Mouse (Mus musculus) lung, postnatal 25 days (tissue): Measurements from ENCODE around the gene Ino80e.

Experiments used
- DNase-seq: peaks from one replicate; pipeline ENCODE4 v3.0.0; 2022; ENCODE audit warnings: low spot score

Gene Ino80e

GRCm38 (mm10) chr7:126815726-126816222 lies 46.4 kb downstream of the Ino80e start:
- no peak for DNase-seq

- DNase-seq, result no peak
These were observed 52.3 kb downstream of the Ino80e start for GRCm38 (mm10) chr7:126809723-126810369.

GRCm38 (mm10) chr7:126808703-126809455 lies 53.3 kb downstream of the Ino80e start:
- peak; percentile 87 for DNase-seq

- no peak for DNase-seq
These were observed 54.8 kb downstream of the Ino80e start for GRCm38 (mm10) chr7:126807405-126807804.

- DNase-seq, result peak; percentile 71
These were observed 55.2 kb downstream of the Ino80e start for GRCm38 (mm10) chr7:126806956-126807355.

- no peak for DNase-seq
These were observed 58.4 kb downstream of the Ino80e start for GRCm38 (mm10) chr7:126803751-126804150.

GRCm38 (mm10) chr7:126803181-126803580 lies 59.0 kb downstream of the Ino80e start:
- DNase-seq, result no peak

- no peak for DNase-seq
These were observed 59.9 kb downstream of the Ino80e start for GRCm38 (mm10) chr7:126802134-126802889.

- DNase-seq, result no peak
These were observed 61.1 kb downstream of the Ino80e start for GRCm38 (mm10) chr7:126801057-126801422.
